ENCODE assay signal across 28 mouse cellular contexts in the genomic region with DNA sequence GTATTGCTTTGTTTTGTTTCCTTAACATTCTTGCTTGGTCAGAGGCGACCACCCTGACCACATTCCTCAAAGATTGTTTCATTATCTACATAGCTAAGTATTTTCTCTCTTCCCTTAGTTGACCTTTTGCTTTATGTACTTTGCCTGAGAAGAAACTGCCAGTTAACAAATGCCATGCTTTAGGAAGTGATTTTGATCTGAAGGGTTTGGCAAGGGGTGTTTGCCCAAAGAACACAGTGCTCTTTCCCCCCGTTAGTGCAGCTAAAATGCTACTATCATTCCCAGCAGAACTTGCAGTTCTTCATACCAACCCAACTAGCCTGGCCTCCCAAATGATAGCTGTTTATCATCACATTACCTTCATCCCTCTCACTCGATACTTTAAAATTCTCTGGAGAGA.
DNase-seq lines count a peak whose midpoint lies in the region; TF ChIP-seq lines count a peak whose summit lies in the region.
"Had no signal": no experiment of that assay in that cellular context is flagged by ENCODE, and none has a peak within 500 bp of the region (broad histone marks: within the 10 kb centered on the region; RNA-seq: fewer than 3 reads in every experiment).

No protein-coding gene starts in this region.

- H3K4me1 ChIP-seq in heart, adult 2 months (ENCODE audit: control insufficient read depth, insufficient read depth, low read length) = peaks cover 30% of the 10 kb centered on the region
- H3K4me1 ChIP-seq in liver, adult 2 months (ENCODE audit: control insufficient read depth, insufficient read depth, low read length) = peaks cover 34% of the 10 kb centered on the region
- H3K4me1 ChIP-seq in spleen, adult 2 months (ENCODE audit: control insufficient read depth, insufficient read depth, insufficient read length) = peaks cover 13% of the 10 kb centered on the region
- H3K4me1 ChIP-seq: hindbrain, embryonic 13.5 days; limb, embryonic 10.5 days; limb, embryonic 15.5 days; midbrain, embryonic 12.5 days; neural tube, embryonic 13.5 days; stomach, embryonic 15.5 days had no signal

- peaks cover 9% of the 10 kb centered on the region for H3K79me2 ChIP-seq in heart, adult 2 months (replicated peaks; ENCODE audit: control insufficient read depth, insufficient read depth, low read length)
- H3K79me2 ChIP-seq in liver, adult 2 months (ENCODE audit: control insufficient read depth, insufficient read depth, low read length) = peaks cover 16% of the 10 kb centered on the region; the same call in 1 of the 2 replicates

- intact Hi-C loops in heart, adult 2 months (cut with DNase I) = no loop called here

- no peak for TF ChIP-seq POLR2A in heart, adult 2 months (IDR thresholded peaks at IDR 0.05; ENCODE audit: insufficient read depth, low read depth, low read length)
- no peak for TF ChIP-seq POLR2A in liver, adult 2 months (IDR thresholded peaks at IDR 0.05; ENCODE audit: extremely low read depth, insufficient read depth, low read length)
- TF ChIP-seq POLR2A in spleen, adult 2 months (IDR thresholded peaks at IDR 0.05; ENCODE audit: low read depth, low read length) = no peak

- H3K27ac ChIP-seq in heart, adult 2 months = peak overlapping the region; percentile 66
- peak overlapping the region; percentile 60 for H3K27ac ChIP-seq in liver, adult 2 months (replicated peaks; ENCODE audit: insufficient read depth, low read depth, low read length)
- peak overlapping the region; percentile 32 for H3K27ac ChIP-seq in spleen, adult 2 months (ENCODE audit: insufficient read depth, low read length)
- H3K27ac ChIP-seq: forebrain, embryonic 13.5 days; hindbrain, embryonic 13.5 days; kidney, postnatal 0 days; limb, embryonic 10.5 days; limb, embryonic 15.5 days; liver, embryonic 15.5 days; midbrain, embryonic 12.5 days; neural tube, embryonic 13.5 days; stomach, embryonic 15.5 days had no signal

- no peak for DNase-seq in heart, adult 2 months
- no peak for DNase-seq in heart, adult 18-20 months
- peak; percentile 54 for DNase-seq in liver, adult 2 months (ENCODE audit: extremely low read depth, low read depth, low spot score)
- no peak for DNase-seq in liver
- DNase-seq in spleen, adult 2 months (ENCODE audit: low read depth in 1 of 2, low spot score in 2 of 2) = no peak
- no peak for DNase-seq in spleen, postnatal 4 days (ENCODE audit: low spot score in 2 of 2)
- DNase-seq in Muller cell, postnatal 12 days (ENCODE audit: inconsistent ontology term) = peak; percentile 12
- DNase-seq in right cerebral cortex, postnatal 14 days = no peak
- DNase-seq: adrenal gland, adult 8-10 months; B cell, adult 2 months; cerebellum, adult 8-10 months; cerebellum, postnatal 36 days; gastrocnemius, postnatal 14 days; kidney, adult 8-10 months; layer of hippocampus, postnatal 36 days; lung, postnatal 36 days; thymus, adult 18-20 months; thymus, postnatal 25 days had no signal

- no peaks in the 10 kb centered on the region for H3K27me3 ChIP-seq in heart, adult 2 months (ENCODE audit: control insufficient read depth, insufficient read depth, low read length)
- no peaks in the 10 kb centered on the region for H3K27me3 ChIP-seq in liver, adult 2 months (ENCODE audit: control insufficient read depth, insufficient read depth, low read length)
- no peaks in the 10 kb centered on the region for H3K27me3 ChIP-seq in spleen, adult 2 months (ENCODE audit: control insufficient read depth, insufficient read depth, low read length)
- H3K27me3 ChIP-seq: forebrain, embryonic 13.5 days; hindbrain, embryonic 13.5 days; limb, embryonic 15.5 days; liver, embryonic 15.5 days; megakaryocyte, embryonic 14.5 days; midbrain, embryonic 12.5 days; neural tube, embryonic 13.5 days; stomach, embryonic 15.5 days had no signal

- 32% methylated on average over 3 of the region's 3 CpGs for WGBS in heart, adult 2 months
- 47% methylated on average over 3 of the region's 3 CpGs for WGBS in liver, adult 2 months
- WGBS in spleen, adult 2 months = 57% methylated on average over 3 of the region's 3 CpGs

- no peak overlapping the region for H3K9ac ChIP-seq in heart, adult 2 months (ENCODE audit: low read depth, low read length)
- H3K9ac ChIP-seq in liver, adult 2 months (ENCODE audit: low read depth, low read length) = no peak overlapping the region
- H3K9ac ChIP-seq: forebrain, embryonic 13.5 days; hindbrain, embryonic 13.5 days; limb, embryonic 15.5 days; liver, embryonic 15.5 days; midbrain, embryonic 12.5 days; neural tube, embryonic 13.5 days; stomach, embryonic 15.5 days had no signal

- no peak for TF ChIP-seq EP300 in heart, adult 2 months (IDR thresholded peaks at IDR 0.05; ENCODE audit: insufficient read depth, low read depth, low read length)

- no peak for TF ChIP-seq CTCF in heart, adult 2 months (IDR thresholded peaks at IDR 0.05)
- no peak for TF ChIP-seq CTCF in liver, adult 2 months (IDR thresholded peaks at IDR 0.05; ENCODE audit: low read depth, low read length)
- TF ChIP-seq CTCF in spleen, adult 2 months (IDR thresholded peaks at IDR 0.05; ENCODE audit: extremely low read depth, insufficient read depth, insufficient read length, insufficient replicate concordance) = no peak

- peaks cover 52% of the 10 kb centered on the region for H3K36me3 ChIP-seq in heart, adult 2 months (ENCODE audit: control insufficient read depth, insufficient read depth, low read length)
- H3K36me3 ChIP-seq in liver, adult 2 months (ENCODE audit: control insufficient read depth, insufficient read depth, low read length) = peaks cover 2% of the 10 kb centered on the region
- no peaks in the 10 kb centered on the region for H3K36me3 ChIP-seq in spleen, adult 2 months (ENCODE audit: control insufficient read depth, insufficient read depth, low read length)
- H3K36me3 ChIP-seq: hindbrain, embryonic 13.5 days; limb, embryonic 15.5 days; liver, embryonic 15.5 days; midbrain, embryonic 12.5 days; neural tube, embryonic 13.5 days; stomach, embryonic 15.5 days had no signal

- H3K4me3 ChIP-seq in heart, adult 2 months = no peak overlapping the region
- no peak overlapping the region for H3K4me3 ChIP-seq in liver, adult 2 months (ENCODE audit: insufficient read depth, low read depth, low read length)
- H3K4me3 ChIP-seq in spleen, adult 2 months (ENCODE audit: extremely low read depth, insufficient read depth, insufficient read length) = no peak overlapping the region
- H3K4me3 ChIP-seq: forebrain, embryonic 13.5 days; hindbrain, embryonic 13.5 days; limb, embryonic 10.5 days; limb, embryonic 15.5 days; liver, embryonic 15.5 days; megakaryocyte, embryonic 14.5 days; midbrain, embryonic 12.5 days; neural tube, embryonic 13.5 days; stomach, embryonic 15.5 days had no signal

Comparison
In these comparisons a context has a peak if more than half of its experiments do, and no peak if none do; other contexts are left out.
1. DNase-seq: peak in liver, adult 2 months (single experiment) and Muller cell, postnatal 12 days (single experiment); none in heart, adult 2 months (0 of 2), heart, adult 18-20 months (0 of 2), liver (single experiment), spleen, adult 2 months (0 of 2), spleen, postnatal 4 days (0 of 2) and right cerebral cortex, postnatal 14 days (single experiment).
2. Peak in every context shown above with its lines, with median percentiles within 50 percentile points of each other: H3K27ac ChIP-seq.